Mouse (Mus musculus): ENCODE data around the gene Prickle3. TPM values are rescaled to one million over a fixed set of nuclear protein-coding genes. Genes with fewer than 3 reads are reported as not detected.

Gene Prickle3
- 1 to 10 TPM in 1 of 2 experiments, under 1 TPM in 1; 0.76 to 2.0 TPM for total RNA-seq (2021)

DNA sequence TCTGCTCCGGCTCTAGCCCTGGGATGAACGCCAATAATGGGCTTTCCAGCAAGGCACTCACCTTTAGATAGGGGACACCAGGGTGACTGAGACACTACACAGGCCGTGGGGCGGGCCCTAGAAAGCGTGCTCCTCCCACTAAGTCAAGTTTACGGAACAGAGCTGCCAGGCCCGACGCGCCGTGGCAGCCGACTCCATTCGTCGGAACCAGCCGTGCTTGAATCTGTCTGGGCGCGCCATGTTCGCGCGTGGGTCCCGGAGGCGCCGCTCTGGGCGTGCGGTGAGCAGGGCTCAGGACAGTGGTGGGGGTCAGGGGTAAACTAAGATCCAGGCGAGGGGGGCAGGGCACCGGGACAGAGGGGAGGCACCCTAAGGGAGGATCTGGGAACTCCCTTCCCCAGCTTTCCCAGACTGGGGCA lies at the start of gene Prickle3:
Gene Prickle3 (plus strand): TSS at position 40 of the 419 bp plus-strand sequence.
- no peak for DNase-seq (ENCODE audit: low spot score in 2 of 2)
- intact Hi-C loops (cut with DNase I) = no loop called here

GRCm38 (mm10) chrX:7610035-7610434 lies 47.0 kb upstream of the Prickle3 start:
- DNase-seq (ENCODE audit: low spot score in 2 of 2) = peak in 1 of 2 experiments; percentile 9
- intact Hi-C loops (cut with DNase I) = loop anchor here (2.0 kb wide), 1 partner anchor 25 kb away; no protein-coding TSS in a partner anchor

DNA sequence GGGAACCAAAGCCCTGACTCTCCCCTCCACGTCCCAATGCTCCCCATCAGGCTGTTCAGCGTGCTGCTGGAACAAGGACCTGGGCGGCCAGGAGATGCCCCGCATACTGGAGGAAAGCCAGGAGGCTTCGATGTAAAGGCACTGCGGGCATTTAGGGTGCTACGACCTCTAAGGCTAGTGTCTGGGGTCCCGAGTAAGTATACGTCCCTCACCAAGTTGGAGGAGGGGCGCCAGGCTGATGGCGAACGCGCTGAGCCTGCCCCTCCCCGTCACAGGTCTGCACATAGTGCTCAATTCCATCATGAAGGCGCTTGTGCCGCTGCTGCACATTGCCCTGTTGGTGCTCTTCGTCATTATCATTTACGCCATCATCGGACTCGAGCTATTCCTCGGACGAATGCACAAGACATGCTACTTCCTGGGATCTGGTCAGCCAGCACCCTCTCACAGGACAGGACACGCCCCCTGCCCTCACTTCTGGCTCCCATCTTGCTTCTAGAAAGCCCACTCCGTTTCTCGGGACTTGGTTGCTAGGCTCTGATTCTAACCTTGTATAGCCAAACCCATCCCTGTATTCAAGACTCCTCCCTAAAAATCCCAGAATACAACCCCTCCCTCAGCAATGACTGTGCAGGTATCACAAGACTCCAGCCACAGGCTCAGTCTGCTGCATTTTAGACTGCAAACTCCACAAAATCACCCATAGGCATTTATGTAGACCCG lies 46.4 kb upstream of the Prickle3 start:
- intact Hi-C loops (cut with DNase I) = loop anchor here (2.0 kb wide), 1 partner anchor 24 kb away; no protein-coding TSS in a partner anchor
- DNase-seq (ENCODE audit: low spot score in 2 of 2) = peak; percentile 32 to 42

DNA sequence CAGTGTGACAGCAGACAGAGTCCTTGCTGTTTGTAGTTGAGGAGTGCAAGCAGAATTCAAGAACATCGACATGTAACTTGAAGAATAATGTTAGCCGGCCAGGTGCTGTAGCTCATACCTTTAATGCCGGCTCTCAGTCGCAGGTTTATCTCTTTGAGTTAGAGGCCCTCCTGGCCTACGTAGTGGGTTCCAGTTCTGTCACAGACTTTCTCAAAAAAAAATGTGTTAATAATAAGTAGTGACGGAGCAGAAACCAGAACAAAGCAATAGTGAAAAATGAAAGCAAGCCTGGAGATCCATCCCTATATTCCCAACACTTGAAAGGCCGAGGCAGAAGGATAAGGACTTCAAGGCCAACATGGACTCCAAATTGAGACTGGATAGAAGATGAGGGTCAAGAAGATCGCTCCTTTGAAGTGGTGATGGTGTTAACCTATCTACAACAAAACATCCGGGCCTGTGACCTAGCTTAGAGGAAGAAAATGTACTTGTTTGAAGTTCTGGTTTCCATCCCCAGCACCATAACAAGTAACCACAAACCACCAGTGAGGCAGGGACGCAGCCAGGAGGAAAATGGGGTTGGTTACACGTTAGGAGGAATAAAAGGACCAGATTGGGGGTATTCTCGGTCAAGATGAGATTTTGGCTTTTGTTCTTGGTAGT lies 39.0 kb upstream of the Prickle3 start:
- no peak for DNase-seq (ENCODE audit: low spot score in 2 of 2)
- intact Hi-C loops (cut with DNase I) = no loop called here

- DNase-seq (ENCODE audit: low spot score in 2 of 2) = no peak
- intact Hi-C loops (cut with DNase I) = no loop called here
These were observed 24.5 kb upstream of the Prickle3 start for GRCm38 (mm10) chrX:7632560-7632959.

GRCm38 (mm10) chrX:7635101-7635500 lies 22.0 kb upstream of the Prickle3 start:
- intact Hi-C loops (cut with DNase I) = loop anchor here (2.0 to 5.0 kb wide), 2 partner anchors 24 to 213 kb away; no protein-coding TSS in a partner anchor
- DNase-seq (ENCODE audit: low spot score in 2 of 2) = peak; percentile 50 to 90

DNA sequence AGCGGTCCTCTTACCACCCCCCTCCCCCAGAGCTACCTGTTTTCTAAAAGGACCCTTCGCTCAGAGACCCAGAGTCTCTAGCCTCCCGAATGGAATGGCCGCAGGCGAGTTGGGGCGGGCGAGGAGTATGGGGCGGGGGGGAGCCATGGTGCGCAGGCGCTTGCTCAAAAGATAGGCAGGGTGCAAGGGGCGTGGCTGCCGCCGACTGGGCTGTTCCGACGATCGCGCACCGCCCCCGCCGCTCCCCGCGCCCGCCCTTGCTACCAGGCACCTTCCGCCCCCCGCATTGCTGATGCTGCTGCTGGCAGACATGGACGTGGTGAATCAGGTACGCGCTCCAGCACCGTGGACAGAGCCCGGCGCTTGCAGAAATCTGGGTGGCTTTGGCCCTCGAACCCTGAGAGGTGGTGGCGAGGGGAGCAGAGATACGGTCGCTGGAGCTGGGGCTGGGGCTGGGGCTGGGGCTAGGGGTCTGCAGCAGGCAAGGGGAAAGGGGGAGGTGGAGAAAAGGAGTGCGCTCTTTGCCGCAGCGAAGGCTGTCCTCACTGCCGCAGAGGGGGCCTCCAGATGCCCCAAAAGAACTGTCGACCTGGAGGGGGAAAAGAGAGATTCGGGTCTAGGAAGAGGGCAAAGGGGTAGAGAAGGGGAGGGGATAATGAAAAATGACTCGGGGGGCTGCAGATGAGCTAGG lies 18.5 kb upstream of the Prickle3 start, which contains the start of gene Syp:
Gene Syp (plus strand): TSS at position 71 of the 691 bp plus-strand sequence.
- peak; percentile 85 to 92 for DNase-seq (ENCODE audit: low spot score in 2 of 2)
- intact Hi-C loops (cut with DNase I) = loop anchor here (2.0 to 5.0 kb wide), 2 partner anchors 64 to 216 kb away; partner anchors contain the start of gene Ppp1r3f

DNA sequence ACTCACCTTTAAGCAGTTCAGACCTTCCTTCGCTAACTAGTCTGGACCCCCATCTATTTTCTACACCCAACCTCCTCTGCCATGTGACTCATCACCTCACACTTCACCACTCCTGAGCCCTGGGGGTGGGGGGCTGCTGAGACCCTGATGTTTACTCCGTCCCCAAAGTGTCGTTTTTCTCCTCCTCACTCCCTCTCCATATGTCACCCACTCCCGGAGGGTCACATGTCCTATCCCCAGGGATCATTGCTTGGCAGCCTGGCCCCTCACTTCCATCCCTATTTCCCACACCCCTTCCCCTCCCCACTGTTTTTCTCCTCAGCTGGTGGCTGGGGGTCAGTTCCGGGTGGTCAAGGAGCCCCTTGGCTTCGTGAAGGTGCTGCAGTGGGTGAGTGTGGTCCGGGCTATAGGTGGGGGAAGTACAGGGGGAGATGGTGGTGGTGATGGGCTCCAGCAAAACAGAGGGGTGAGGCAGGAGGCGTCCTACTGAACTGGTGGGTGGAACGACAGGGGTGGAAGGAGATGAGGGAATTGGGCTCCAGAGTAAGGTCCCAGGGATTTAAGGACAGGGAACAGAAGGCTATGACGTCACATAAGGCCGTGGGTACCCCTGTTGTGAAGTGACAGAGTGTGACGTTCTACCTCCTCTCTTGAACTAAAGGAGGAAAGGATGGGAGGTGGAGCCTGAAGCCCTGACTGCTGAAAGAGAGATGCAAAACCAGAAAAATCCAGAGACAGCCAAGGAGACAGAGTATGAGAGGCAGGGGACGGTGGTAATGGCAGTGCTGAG lies 17.3 kb upstream of the Prickle3 start:
- peak in 1 of 2 experiments; percentile 63 for DNase-seq (ENCODE audit: low spot score in 2 of 2)
- intact Hi-C loops (cut with DNase I) = loop anchor here (2.0 to 5.0 kb wide), 2 partner anchors 65 to 217 kb away; partner anchors contain the start of gene Ppp1r3f

GRCm38 (mm10) chrX:7640785-7641184 lies 16.3 kb upstream of the Prickle3 start:
- intact Hi-C loops (cut with DNase I) = no loop called here
- DNase-seq (ENCODE audit: low spot score in 2 of 2) = no peak

DNA sequence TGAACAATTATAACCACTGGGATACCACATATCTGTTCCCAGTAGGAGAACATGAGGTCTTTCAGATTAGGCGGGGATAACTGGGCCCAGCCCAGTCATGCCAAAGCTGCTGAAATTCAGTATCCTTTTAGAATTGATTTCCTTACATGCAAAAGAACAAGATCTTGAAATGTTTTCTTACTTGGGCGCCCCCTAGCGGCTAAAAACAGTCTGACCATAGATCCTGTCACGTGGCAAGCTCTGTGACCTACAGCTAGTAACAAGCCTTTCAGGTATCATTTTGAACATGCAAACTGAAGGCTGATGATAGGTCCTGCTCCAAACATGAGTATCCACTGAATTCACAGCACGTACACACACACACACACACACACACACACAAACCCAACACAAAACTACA lies 11.7 kb upstream of the Prickle3 start:
- intact Hi-C loops (cut with DNase I) = loop anchor here (2.0 kb wide), 1 partner anchor 171 kb away; no protein-coding TSS in a partner anchor
- peak; percentile 81 to 85 for DNase-seq (ENCODE audit: low spot score in 2 of 2)

DNA sequence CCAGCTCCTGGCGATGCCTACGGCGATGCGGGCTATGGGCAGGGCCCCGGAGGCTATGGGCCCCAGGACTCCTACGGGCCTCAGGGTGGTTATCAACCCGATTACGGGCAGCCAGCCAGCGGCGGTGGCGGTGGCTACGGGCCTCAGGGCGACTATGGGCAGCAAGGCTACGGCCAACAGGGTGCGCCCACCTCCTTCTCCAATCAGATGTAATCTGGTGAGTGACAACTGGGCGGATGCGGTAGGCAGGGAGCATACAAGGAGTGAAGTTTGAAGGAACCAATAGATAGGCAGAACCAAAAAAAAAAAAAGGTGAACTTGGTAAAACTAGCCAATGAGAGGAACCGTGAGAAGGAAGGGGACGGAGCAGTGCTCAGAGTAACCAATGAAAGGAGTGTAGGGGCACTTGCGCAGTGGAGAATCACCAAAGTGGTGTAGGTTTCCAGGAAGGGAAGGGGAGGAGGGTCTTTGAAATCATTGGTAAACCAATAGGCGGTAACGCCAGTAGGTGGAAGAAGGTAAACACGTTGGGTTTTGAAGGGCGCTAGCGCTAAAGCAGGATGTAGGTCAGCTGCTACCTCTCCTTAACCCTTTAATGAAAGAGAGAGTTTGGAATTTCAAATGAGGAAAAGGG lies 8.3 kb upstream of the Prickle3 start:
- DNase-seq (ENCODE audit: low spot score in 2 of 2) = peak in 1 of 2 experiments; percentile 77
- intact Hi-C loops (cut with DNase I) = no loop called here

DNA sequence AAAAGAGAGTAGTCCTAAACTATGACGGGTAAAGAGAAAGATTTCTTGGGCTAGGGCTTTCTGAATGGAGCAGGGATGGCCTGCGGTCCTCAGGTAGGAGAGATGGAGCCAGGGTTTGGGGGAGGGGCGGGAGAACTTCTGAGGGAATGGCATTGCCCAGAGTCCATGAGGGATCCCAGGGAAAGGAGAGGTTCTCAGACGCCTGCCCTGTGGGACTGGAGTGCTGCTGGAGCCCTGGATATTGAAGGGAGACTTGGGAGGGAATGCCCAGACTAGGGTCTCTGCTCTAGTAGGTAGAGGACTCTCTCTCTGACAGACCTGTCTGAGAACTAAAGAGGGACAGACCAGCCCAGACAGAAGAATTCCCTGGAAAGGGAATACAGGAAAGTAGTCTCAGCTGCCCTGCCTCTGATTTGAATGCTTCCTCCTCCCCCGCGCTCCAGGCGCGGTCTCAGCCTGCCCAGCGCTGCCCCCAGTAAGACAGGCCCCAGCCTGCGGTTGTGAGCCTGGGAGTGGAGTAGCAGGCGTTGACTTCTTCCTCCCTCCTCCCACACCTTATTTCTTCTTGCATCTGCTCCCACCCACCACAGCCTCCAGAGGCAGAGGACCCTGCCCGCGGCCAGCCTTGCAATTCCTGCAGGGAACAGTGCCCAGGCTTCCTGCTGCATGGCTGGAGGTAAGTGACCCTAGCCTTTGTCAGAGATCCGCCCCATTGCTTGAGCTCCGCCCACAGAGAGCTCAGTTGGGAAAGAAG lies 1.1 kb downstream of the Prickle3 start:
- intact Hi-C loops (cut with DNase I) = no loop called here
- no peak for DNase-seq (ENCODE audit: low spot score in 2 of 2)

- no peak for DNase-seq (ENCODE audit: low spot score in 2 of 2)
- intact Hi-C loops (cut with DNase I) = no loop called here
These were observed 1.9 kb downstream of the Prickle3 start for GRCm38 (mm10) chrX:7658785-7659589.

DNA sequence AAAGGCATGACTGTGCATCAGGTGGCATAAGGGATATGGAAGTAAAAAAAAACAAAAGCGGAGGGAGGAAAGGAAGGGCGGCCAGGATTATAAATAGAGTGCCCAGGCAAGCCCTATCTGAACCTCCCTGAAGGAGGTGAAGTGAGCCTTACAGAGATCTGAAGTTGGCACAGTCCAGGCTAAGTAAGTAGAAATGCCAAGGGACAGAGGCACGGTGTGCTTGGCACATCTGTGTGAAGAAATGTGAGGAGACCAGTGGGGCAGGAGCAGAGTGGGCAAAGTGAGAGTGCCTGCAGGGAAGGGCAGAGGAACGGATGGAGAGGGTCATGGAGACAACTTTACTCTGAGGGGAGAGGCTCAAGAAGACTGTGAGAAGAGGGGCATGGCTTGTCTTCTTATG lies 4.0 kb downstream of the Prickle3 start:
- no peak for DNase-seq (ENCODE audit: low spot score in 2 of 2)
- intact Hi-C loops (cut with DNase I) = no loop called here

- intact Hi-C loops (cut with DNase I) = no loop called here
These were observed 5.9 kb downstream of the Prickle3 start for GRCm38 (mm10) chrX:7662936-7663335.

GRCm38 (mm10) chrX:7664791-7665190 lies 7.7 kb downstream of the Prickle3 start:
- no peak for DNase-seq (ENCODE audit: low spot score in 2 of 2)
- intact Hi-C loops (cut with DNase I) = no loop called here

More at GRCm38 (mm10) chrX:7662936-7663335, 5.9 kb downstream of the Prickle3 start:
- DNase-seq (ENCODE audit: low spot score in 2 of 2) = no peak
